Mouse (Mus musculus): ENCODE results near the gene Abcd4. TPM values are rescaled to one million over a fixed set of nuclear protein-coding genes. Genes with fewer than 3 reads are reported as not detected.

Gene Abcd4
- total RNA-seq, 4 experiments from 2014 or later, result 4.2 to 5.4 (median 4.9) TPM

DNA sequence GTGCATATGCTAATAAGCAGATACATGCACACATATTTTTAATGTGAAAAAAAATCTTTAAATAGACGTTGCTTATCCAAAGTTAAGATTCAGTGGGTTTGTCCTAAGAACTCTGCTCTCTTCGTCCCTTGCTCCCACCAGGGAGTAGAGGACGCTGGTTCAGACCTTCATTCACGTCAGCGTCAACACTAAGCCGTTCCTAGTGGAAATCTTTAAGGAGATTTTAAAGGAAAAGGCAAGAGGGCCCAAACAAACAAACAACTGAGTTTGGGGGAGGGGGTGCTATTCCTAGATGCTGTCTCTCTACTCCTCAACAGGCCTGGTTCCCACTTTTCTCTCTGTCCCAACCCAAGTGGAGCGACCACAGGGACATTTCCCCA lies 44.9 kb downstream of the Abcd4 start:
- no peak for DNase-seq (ENCODE audit: low spot score in 2 of 2)

DNA sequence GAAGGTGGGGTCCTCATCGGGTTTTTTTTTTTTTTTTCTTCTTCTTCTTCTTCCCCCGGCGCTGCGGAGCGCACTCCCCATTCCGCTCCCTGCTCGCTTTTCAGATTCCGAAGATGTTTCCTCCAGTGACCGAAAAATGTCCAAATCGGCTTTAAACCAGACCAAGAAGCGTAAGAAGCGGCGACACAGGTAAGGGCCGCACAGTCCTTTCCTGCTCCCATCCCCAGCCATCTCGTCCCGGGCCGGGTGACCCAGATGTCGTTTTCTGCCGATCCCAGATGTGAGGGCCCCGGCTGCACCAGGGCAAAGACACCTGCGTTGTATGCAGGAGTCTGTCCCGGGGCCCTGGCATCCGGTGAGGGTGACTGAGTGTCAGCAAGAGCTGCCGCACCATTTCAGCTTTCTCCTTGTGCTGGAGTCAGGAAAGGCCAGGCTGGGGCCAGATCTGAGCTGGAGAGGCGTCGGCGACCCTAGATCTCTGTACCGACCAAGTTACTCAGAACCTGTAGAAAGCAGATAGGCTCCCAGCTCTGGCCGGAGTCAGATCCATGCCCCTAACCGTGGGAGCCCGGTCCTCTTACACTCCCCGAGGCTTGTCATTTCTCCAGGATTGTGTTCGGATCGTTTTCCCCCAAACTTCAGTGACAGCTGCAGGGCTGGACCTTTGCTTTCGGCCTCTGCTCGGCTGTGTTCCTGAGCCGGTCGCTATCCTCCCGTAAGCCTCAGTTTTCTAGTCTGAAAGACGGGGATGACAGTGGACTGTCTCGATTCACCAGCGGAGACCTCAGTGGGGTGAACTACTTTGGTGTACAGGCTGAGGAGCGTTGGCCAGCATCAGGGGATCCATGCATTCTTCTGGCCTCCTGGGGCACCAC lies 45.5 kb downstream of the Abcd4 start:
- DNase-seq (ENCODE audit: low spot score in 2 of 2), result no peak

DNA sequence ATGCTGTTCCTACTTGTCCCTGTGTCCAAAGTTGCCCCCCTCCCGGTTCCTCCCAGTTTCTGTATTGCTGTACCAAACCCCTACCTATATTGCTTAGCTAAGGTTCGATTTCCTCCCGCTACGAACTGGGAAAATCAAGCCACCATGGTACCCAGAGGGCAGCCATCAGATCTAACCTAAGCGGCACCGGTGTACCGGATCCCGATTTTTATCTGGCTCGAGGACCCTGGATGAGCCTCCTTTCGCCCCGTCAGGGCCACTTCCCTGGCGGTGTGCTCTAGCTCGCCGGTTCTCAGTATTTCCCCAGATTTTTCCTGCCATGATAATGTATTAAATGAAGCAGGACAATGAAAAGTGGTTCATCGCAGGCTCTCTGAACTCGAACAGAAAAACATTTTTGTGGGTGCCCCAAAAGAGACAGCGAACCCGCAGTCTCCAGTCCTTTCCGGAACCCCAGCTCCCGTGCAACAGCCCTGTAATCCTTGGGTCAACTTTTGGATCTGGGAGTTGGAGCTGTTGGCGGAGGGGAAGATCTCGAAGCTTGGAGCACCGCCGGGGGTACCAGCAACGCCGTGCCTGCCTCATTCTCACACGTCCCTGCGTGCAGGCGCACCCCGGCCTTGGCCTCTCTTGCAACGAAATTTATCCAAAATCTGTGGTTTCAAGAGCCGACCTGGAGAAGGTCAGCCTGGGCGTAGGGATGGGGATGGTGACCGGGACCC lies 46.4 kb downstream of the Abcd4 start:
- no peak for DNase-seq (ENCODE audit: low spot score in 2 of 2)

DNA sequence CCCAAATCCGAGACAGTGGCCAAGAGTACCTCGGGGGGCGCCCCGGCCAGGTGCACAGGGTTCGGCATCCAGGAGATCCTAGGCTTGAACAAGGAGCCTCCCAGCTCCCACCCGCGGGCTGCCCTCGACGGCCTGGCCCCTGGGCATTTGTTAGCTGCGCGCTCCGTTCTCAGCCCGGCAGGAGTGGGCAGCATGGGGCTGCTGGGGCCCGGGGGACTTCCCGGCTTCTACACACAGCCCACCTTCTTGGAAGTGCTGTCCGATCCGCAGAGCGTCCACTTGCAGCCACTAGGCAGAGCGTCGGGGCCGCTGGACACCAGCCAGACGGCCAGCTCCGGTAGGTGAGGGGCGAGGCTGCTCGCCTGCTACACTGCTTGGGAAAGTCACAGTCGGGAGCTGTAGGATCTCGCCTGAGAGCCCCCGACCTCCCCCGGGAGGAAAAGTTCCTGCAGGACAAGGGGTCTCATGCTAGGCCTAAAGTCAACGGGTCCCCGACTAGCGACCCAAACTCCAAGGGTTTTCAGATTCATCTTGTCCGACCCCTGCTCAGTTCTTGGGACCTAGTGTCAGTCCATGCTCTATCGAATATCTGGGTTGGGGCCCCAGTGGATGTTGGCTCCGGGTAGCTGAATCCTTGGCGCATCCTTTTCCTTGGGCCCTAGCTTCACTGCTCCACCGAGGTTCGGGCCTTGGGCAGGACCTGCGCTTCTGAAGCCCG lies 47.1 kb downstream of the Abcd4 start:
- no peak for DNase-seq (ENCODE audit: low spot score in 2 of 2)

DNA sequence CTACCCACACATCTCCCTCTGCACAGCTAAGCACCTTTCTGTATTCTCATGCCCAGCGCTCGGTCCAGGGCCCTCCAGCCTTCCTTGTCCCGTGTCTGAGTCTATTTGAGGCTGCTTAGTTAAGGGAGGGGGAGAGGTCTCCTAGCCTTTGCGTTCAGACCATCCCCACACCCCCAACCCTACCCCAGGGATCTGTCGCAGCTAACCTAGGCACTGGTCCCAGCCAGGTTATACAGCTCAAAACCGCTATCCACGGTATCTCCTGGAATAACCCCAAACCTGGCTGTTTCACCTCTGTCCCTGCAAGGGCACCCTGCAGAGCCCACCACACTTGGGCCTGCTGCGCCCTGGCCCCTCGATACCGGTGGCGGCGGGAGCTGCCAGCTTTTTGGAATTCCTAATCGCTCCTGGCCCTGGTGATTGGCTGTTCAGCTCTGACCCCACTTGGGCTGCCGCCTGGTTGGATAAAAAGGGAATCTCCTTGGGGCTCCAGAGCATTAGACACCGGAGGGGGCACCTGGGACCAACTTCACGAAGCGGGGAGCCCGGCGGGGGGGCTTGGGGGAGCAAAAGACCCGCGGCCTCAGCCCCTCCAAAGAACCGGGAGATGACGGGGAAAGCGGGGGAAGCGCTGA lies 47.8 kb downstream of the Abcd4 start, which contains the start of gene Vsx2:
Gene Vsx2, plus strand, starts transcription at position 427 of the 635 bp plus-strand sequence.
- DNase-seq (ENCODE audit: low spot score in 2 of 2), result no peak

DNA sequence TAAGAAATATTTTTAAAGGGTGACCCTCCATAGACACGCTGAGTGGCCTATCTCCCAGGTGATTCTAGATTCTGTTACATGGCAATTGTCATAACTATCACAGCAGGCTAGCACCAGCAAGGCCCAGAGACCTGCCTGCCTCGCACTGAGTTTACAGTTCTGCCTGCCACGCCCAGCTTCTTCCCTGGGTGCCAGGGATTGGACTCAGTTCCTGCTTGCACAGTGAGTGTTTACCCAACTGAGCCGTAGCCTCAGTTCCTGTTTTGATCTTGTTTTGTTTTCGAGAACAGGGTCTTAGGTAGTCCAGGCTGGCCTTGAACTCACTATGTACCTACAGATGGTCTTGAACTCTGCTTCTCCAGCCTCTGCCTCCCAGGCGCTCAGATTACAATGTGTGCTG lies 49.6 kb downstream of the Abcd4 start:
- no peak for DNase-seq (ENCODE audit: low spot score in 2 of 2)

DNA sequence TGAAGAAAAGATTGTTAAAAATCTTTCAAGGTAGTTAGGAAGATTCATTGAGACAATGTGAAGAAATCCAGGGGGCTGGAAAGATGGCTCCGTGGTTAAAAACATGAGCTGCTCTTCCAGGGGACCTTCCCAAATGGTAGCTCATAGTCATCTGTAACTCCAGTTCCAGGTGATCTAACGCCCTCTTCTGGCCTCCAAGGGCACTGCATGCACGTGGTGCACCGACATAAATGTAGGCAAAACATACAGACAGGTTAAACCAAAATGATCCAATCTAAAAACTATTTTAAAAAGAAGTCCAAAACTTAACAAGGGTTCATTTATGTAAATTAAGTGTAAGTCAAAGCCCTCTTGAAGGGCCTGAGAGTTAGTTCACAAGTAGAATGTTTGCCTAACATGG lies 54.7 kb downstream of the Abcd4 start:
- no peak for DNase-seq (ENCODE audit: low spot score in 2 of 2)

DNA sequence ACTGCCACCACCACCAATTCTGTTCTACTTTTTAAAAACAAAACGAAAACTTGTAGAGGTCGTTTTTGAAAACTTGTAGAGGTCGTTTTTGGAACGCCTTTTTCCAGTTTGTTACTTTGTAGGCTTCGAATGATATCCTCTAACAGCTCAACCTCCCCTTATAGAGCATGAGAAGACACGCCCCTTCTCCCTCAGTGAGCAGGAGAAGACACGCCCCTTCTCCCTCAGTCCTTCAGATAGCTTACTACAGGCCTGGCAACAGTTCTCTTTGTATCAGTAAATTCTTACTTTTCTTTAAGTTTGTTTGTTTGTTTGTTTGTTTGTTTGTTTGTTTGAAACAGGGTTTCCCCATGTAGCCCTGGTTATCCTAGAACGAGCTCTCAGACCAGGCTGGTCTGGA lies 62.0 kb downstream of the Abcd4 start:
- no peak for DNase-seq (ENCODE audit: low spot score in 2 of 2)

Other genes starting within 250 kb of the Abcd4 start
- 10 to 100 TPM; 13.0 to 18.2 (median 13.9) TPM for gene Entpd5, start 208.4 kb downstream of the Abcd4 start, total RNA-seq (2022)
- 1 to 10 TPM; 1.2 to 2.5 (median 1.3) TPM for gene Bbof1, start 208.3 kb downstream of the Abcd4 start, total RNA-seq (2022)
- gene Rnf113a2, start 200.2 kb downstream of the Abcd4 start, total RNA-seq (2022), result 10 to 100 TPM in 2 of 4 experiments, 1 to 10 TPM in 2; 9.1 to 13.0 (median 10.4) TPM
- gene Aldh6a1, start 166.4 kb downstream of the Abcd4 start, total RNA-seq (2022), result 100 to 1,000 TPM; 111 to 136 (median 124) TPM
- gene Lin52, start 166.0 kb downstream of the Abcd4 start, total RNA-seq (2022), result 10 to 100 TPM in 3 of 4 experiments, 1 to 10 TPM in 1; 9.7 to 11.6 (median 10.5) TPM
- not detected for gene Vsx2, start 47.7 kb downstream of the Abcd4 start, total RNA-seq (2022)
- not detected for gene Vrtn, start 23.6 kb upstream of the Abcd4 start, total RNA-seq (2022)
- not detected for gene Syndig1l, start 81.4 kb upstream of the Abcd4 start, total RNA-seq (2022)
- gene Npc2, start 155.7 kb upstream of the Abcd4 start, total RNA-seq (2022), result 10 to 100 TPM; 12.1 to 16.8 (median 14.0) TPM
- gene Isca2, start 155.8 kb upstream of the Abcd4 start, total RNA-seq (2022), result 10 to 100 TPM; 41.4 to 48.9 (median 45.8) TPM